Mouse (Mus musculus) stomach, adult 2 months (tissue): Measurements from ENCODE around the gene Vmn1r47. TPM values are rescaled to one million over a fixed set of nuclear protein-coding genes. Genes with fewer than 3 reads are reported as not detected.

Experiments used
- polyA plus RNA-seq: library from polyadenylated mRNA; depleted of rRNA; stranded (reverse); fragments of >200 nt; gene quantifications from 2 replicates; pipeline ENCODE4 v1.2.3, GENCODE M21; 2012; rRNA removed

Vmn1r47 gene
- polyA plus RNA-seq, result not detected in 2 replicates

DNA sequence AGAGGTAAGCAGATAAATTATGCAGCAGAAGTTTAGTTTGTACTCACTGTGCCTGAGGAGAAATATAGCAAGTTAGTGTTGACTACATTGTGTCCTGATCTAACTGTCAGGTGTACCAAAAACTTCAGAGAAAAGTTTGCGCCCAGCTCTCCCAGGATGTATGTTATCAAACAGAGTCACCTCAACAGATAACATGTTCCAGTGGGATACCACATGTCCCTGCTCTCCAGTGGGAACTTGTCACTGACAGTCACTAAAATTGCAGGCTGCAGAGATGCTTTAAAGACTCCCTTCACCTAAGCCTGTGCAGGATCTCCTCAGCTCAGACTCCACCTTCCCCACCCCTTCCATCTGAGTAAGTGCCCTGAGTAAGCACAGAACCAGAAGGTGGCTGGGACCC lies at the start of gene Vmn1r47:
Gene Vmn1r47, plus strand, starts transcription at position 301 of the 400 bp plus-strand sequence.

DNA sequence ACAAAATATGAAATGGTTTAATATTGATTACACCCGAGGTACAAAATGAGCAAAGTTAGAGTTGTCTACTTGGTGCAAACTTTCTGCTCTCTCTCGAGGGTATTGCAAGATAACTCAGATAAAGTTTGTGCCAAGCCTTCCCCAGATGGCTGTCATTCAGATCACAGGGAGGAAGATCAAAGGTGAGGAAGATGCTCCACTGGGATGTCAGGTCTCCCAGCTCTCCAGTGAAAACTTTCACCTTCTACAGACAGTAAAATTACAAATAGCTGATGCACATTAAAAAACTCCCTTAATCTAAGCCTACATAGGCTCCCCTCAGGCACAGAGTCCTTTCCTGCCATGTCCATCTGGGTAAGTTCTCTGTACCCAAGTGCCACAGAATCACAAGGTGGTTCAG lies 46.9 kb upstream of the Vmn1r47 start, which contains the start of gene Vmn1r46:
Gene Vmn1r46, plus strand, starts transcription at position 301 of the 400 bp plus-strand sequence.

DNA sequence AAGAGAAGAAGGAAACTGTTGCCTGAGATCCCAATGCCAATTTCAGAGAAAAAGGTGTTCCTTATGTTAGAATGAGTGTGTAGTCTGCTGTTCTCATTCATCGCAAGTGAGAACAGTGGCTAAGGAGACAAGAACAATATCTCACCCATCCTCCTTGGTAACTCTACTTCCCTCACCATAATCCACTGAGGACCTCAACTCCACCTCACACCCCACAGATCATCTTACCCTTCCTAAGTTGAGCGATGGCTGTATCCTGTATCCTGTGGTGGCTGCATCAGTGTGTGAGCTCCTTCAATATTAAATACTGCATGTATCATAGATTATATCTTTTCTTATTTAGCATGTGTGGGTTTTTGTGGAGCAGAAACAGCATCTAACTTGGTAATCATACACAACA lies 20.8 kb downstream of the Vmn1r47 start, which contains the start of gene Vmn1r48:
Gene Vmn1r48, minus strand, starts transcription at position 101 of the 400 bp plus-strand sequence.

Other genes with a start within 250 kb of the Vmn1r47 start
- not detected in 2 replicates for gene Vmn1r42, start 139.7 kb upstream of the Vmn1r47 start, polyA plus RNA-seq
- gene Vmn1r43, start 139.7 kb upstream of the Vmn1r47 start, polyA plus RNA-seq, result not detected in 2 replicates
- not detected in 2 replicates for gene Vmn1r44, start 132.5 kb upstream of the Vmn1r47 start, polyA plus RNA-seq
- not detected in 2 replicates for gene Vmn1r45, start 75.5 kb upstream of the Vmn1r47 start, polyA plus RNA-seq
- not detected in 2 replicates for gene Vmn1r46, start 46.8 kb upstream of the Vmn1r47 start, polyA plus RNA-seq
- not detected in 2 replicates for gene Vmn1r48, start 20.7 kb downstream of the Vmn1r47 start, polyA plus RNA-seq
- gene Vmn1r49, start 62.4 kb downstream of the Vmn1r47 start, polyA plus RNA-seq, result not detected in 2 replicates
- not detected in 2 replicates for gene Vmn1r50, start 85.3 kb downstream of the Vmn1r47 start, polyA plus RNA-seq
- gene Vmn1r51, start 106.4 kb downstream of the Vmn1r47 start, polyA plus RNA-seq, result not detected in 2 replicates
- gene Vmn1r52, start 158.7 kb downstream of the Vmn1r47 start, polyA plus RNA-seq, result not detected in 2 replicates
- not detected in 2 replicates for gene V1ra8, start 186.6 kb downstream of the Vmn1r47 start, polyA plus RNA-seq
- gene Vmn1r53, start 208.3 kb downstream of the Vmn1r47 start, polyA plus RNA-seq, result 0.17 TPM in 1 of 2 replicates, not detected in the other
- gene Vmn1r54, start 230.2 kb downstream of the Vmn1r47 start, polyA plus RNA-seq, result not detected in 2 replicates